In the genomic region with DNA sequence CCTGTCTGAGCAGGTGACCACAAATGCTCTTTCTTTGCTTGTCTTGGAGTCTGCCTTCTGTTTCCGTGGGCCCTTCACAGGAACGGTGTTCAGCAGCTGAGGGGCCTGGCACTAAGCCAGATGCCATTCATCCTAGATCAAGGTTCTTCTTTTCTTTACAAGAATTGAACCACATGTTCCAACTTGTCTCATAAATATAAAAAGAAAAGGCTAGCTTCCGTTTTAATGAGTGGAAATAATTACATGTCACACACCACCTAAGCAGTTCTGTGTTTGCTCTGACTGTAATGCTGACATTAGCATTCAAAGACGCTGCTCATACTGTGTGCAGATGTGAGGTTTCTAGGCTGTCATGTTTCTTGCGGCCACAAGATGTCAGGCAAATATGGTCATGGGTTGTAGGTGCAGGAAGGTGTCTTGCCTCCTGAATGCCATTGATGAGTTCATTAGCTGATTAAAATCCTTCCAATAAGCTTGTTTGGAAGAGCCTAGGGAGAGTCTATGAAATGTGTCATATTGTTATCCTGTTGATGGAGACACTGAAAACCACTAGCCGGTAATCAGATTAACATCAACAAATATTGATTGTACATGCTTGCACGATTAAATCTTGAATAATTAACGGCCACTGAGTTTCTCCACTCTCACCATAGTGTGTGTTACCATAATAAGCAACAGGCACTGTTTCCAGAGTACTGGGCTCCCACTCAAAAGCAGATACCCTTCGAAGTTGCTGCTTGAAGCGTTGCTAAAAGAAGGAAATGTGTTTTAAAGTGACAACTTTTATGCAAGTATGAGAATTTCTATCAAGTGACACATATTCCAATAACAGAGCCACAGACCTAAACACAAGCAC, we compare ENCODE assay signal across 9 mouse cellular contexts.
DNase-seq lines count a peak whose midpoint lies in the region; ATAC-seq and TF ChIP-seq lines count a peak whose summit lies in the region.
"Had no signal": no experiment of that assay in that cellular context is flagged by ENCODE, and none has a peak within 500 bp of the region (broad histone marks: within the 10 kb centered on the region; RNA-seq: fewer than 3 reads in every experiment).

No protein-coding gene starts in this region.

- no peaks in the 10 kb centered on the region; the same call in 1 of the 2 replicates for H3K4me1 ChIP-seq in heart, postnatal 0 days (ENCODE audit: control insufficient read depth, insufficient read depth)
- H3K4me1 ChIP-seq in heart, embryonic 10.5 days = no peaks in the 10 kb centered on the region
- peaks cover 3% of the 10 kb centered on the region; the same call in 1 of the 2 replicates for H3K4me1 ChIP-seq in limb, embryonic 15.5 days
- no peaks in the 10 kb centered on the region for H3K4me1 ChIP-seq in stomach, embryonic 16.5 days (ENCODE audit: control insufficient read depth, insufficient read depth, low read length)
- H3K4me1 ChIP-seq: liver, embryonic 13.5 days had no signal

- no peak overlapping the region for H3K4me2 ChIP-seq in heart, postnatal 0 days (ENCODE audit: low read depth, low read length)
- H3K4me2 ChIP-seq in limb, embryonic 15.5 days = no peak overlapping the region
- H3K4me2 ChIP-seq in stomach, embryonic 16.5 days (ENCODE audit: low read depth, low read length) = no peak overlapping the region
- H3K4me2 ChIP-seq: liver, embryonic 13.5 days had no signal

- no peak for ATAC-seq in heart, postnatal 0 days (ENCODE audit: insufficient read depth, low read depth)
- ATAC-seq in inflammation-experienced regulatory T-cells, adult 6 months = peak; percentile 91
- ATAC-seq in limb, embryonic 15.5 days (ENCODE audit: insufficient number of reproducible peaks, low FRiP score, low TSS enrichment, low read depth) = peak; percentile 80
- peak; percentile 75; the same call in 1 of the 2 replicates for ATAC-seq in stomach, embryonic 16.5 days (ENCODE audit: insufficient read depth, low FRiP score)
- ATAC-seq in erythroid progenitor cell, adult 5-6 weeks (replicated peaks; ENCODE audit: low FRiP score, poor library complexity, severe bottlenecking) = no peak

- no peak overlapping the region for H3K9ac ChIP-seq in heart, postnatal 0 days (replicated peaks; ENCODE audit: low read depth, low read length)
- no peak overlapping the region for H3K9ac ChIP-seq in limb, embryonic 15.5 days
- no peak overlapping the region for H3K9ac ChIP-seq in stomach, embryonic 16.5 days (ENCODE audit: low read length)
- H3K9ac ChIP-seq: liver, embryonic 13.5 days had no signal

- no peak for TF ChIP-seq EP300 in heart, postnatal 0 days (IDR thresholded peaks at IDR 0.05; ENCODE audit: low read depth)

- DNase-seq in heart, postnatal 0 days (ENCODE audit: low spot score) = peak; percentile 11
- no peak for DNase-seq in heart, embryonic 10.5 days (ENCODE audit: low spot score)
- peak; percentile 10 for DNase-seq in MEL-GATA-1-ER (ENCODE audit: extremely low read depth, low read depth)
- peak; percentile 20 for DNase-seq in embryo, embryonic 11.5 days (ENCODE audit: low read depth, low spot score)
- DNase-seq: liver, embryonic 13.5 days had no signal

- peak; percentile 76 for TF ChIP-seq CTCF in heart, postnatal 0 days (IDR thresholded peaks at IDR 0.05; ENCODE audit: low read depth)

- H3K4me3 ChIP-seq in heart, postnatal 0 days (ENCODE audit: low read depth, low read length) = no peak overlapping the region
- H3K4me3 ChIP-seq in heart, embryonic 10.5 days = no peak overlapping the region
- no peak overlapping the region for H3K4me3 ChIP-seq in limb, embryonic 15.5 days
- H3K4me3 ChIP-seq in stomach, embryonic 16.5 days (replicated peaks; ENCODE audit: low read length) = no peak overlapping the region
- H3K4me3 ChIP-seq: liver, embryonic 13.5 days had no signal

- H3K27ac ChIP-seq in heart, postnatal 0 days (ENCODE audit: low read depth) = no peak overlapping the region
- no peak overlapping the region for H3K27ac ChIP-seq in heart, embryonic 10.5 days
- 0 out of 2 replicates have a peak overlapping the region, but pooled peaks have one; percentile 0 for H3K27ac ChIP-seq in limb, embryonic 15.5 days
- no peak overlapping the region for H3K27ac ChIP-seq in stomach, embryonic 16.5 days (ENCODE audit: low read length)
- H3K27ac ChIP-seq: liver, embryonic 13.5 days had no signal

- WGBS in heart, postnatal 0 days = 46% methylated on average over 10 of the region's 10 CpGs
- WGBS in heart, embryonic 10.5 days = 58% methylated on average over 10 of the region's 10 CpGs
- WGBS in limb, embryonic 15.5 days = 37% methylated on average over 10 of the region's 10 CpGs
- 41% methylated on average over 10 of the region's 10 CpGs for WGBS in stomach, embryonic 16.5 days

- H3K36me3 ChIP-seq in heart, postnatal 0 days (replicated peaks; ENCODE audit: control insufficient read depth, insufficient read depth, low read length) = no peaks in the 10 kb centered on the region
- no peaks in the 10 kb centered on the region for H3K36me3 ChIP-seq in heart, embryonic 10.5 days
- no peaks in the 10 kb centered on the region for H3K36me3 ChIP-seq in limb, embryonic 15.5 days
- H3K36me3 ChIP-seq in stomach, embryonic 16.5 days (ENCODE audit: control insufficient read depth, insufficient read depth, low read length) = no peaks in the 10 kb centered on the region
- H3K36me3 ChIP-seq: liver, embryonic 13.5 days had no signal

- H3K9me3 ChIP-seq in heart, postnatal 0 days (replicated peaks; ENCODE audit: control insufficient read depth, low read length) = no peaks in the 10 kb centered on the region
- no peaks in the 10 kb centered on the region for H3K9me3 ChIP-seq in heart, embryonic 10.5 days
- no peaks in the 10 kb centered on the region for H3K9me3 ChIP-seq in limb, embryonic 15.5 days
- H3K9me3 ChIP-seq in stomach, embryonic 16.5 days (replicated peaks; ENCODE audit: control insufficient read depth, low read length) = no peaks in the 10 kb centered on the region
- H3K9me3 ChIP-seq: liver, embryonic 13.5 days had no signal

- no peaks in the 10 kb centered on the region for H3K27me3 ChIP-seq in heart, postnatal 0 days (ENCODE audit: control insufficient read depth, insufficient read depth, low read length)
- H3K27me3 ChIP-seq in heart, embryonic 10.5 days (ENCODE audit: insufficient read depth, poor library complexity, severe bottlenecking) = peaks cover 7% of the 10 kb centered on the region; the same call in 1 of the 2 replicates
- no peaks in the 10 kb centered on the region for H3K27me3 ChIP-seq in limb, embryonic 15.5 days
- no peaks in the 10 kb centered on the region for H3K27me3 ChIP-seq in stomach, embryonic 16.5 days (ENCODE audit: control insufficient read depth, insufficient read depth, low read length)
- H3K27me3 ChIP-seq: liver, embryonic 13.5 days had no signal

Comparison
In these comparisons a context has a peak if more than half of its experiments do, and no peak if none do; other contexts are left out.
1. ATAC-seq: peak in inflammation-experienced regulatory T-cells, adult 6 months (single experiment), limb, embryonic 15.5 days (single experiment) and stomach, embryonic 16.5 days (single experiment); none in heart, postnatal 0 days (single experiment) and erythroid progenitor cell, adult 5-6 weeks (single experiment).